Mouse (Mus musculus) thymus, adult 2 months (tissue): ENCODE results near the gene Bahd1.

Experiments used
- CTCF ChIP-seq: fragments of 200-500 bp; IDR thresholded peaks from 2 replicates; pipeline ENCODE4 v1.5.1; 2012; ENCODE audit warnings: mild to moderate bottlenecking, control low read depth, low read length, moderate library complexity, borderline replicate concordance; ENCODE audit not compliant: control insufficient read depth, poor library complexity, insufficient read depth; ENCODE audit errors: extremely low read depth
- POLR2A ChIP-seq: fragments of 200-500 bp; IDR thresholded peaks from 2 replicates; pipeline ENCODE4 v1.6.1; 2012; ENCODE audit warnings: mild to moderate bottlenecking, low read length, control low read depth, moderate library complexity; ENCODE audit not compliant: control insufficient read depth, poor library complexity, insufficient read depth; ENCODE audit errors: extremely low read depth

DNA sequence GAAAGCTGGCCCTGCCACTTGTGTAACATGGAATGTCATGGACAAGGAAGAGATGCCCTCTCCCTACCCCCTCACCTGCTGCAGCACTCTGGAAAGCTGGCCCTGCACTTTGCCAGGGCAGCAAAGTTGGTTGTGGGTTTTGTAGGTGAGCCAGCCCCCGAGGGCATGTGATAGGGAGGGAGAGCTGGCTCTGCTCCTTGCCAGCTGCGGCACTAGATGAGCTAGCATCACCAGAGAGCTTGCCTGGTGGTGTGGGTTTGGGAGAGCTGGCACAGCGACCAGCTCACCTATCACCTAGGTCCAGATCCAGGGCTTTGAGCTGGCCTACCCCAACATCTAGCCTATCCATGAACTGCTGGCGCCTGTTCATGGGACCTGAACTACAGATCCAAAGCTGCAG lies 48.6 kb downstream of the Bahd1 start:
- no peak for TF ChIP-seq CTCF
- TF ChIP-seq POLR2A = no peak
